Mouse (Mus musculus) left cerebral cortex, adult 8-10 months (tissue): ENCODE measurements around the gene Tpt1. TPM values are rescaled to one million over a fixed set of nuclear protein-coding genes. Genes with fewer than 3 reads are reported as not detected.
"Not testable (repeated sequence)": the region's sequence is repeated elsewhere in the genome, so short reads cannot be mapped to it uniquely, and the experiment has no call there.

Experiments
- DNase-seq, 2 experiments: peaks; one replicate each; pipeline ENCODE4 v3.0.0; 2022; ENCODE audit warnings: low spot score in 2 of 2
- total RNA-seq, 4 experiments: library from RNA; stranded (reverse); gene quantifications; 2 replicates each; pipeline ENCODE4 v1.2.4; 2022

Tpt1 gene
- total RNA-seq, 4 experiments from 2014 or later: 980 to 1,027 (median 1,005) TPM

DNA sequence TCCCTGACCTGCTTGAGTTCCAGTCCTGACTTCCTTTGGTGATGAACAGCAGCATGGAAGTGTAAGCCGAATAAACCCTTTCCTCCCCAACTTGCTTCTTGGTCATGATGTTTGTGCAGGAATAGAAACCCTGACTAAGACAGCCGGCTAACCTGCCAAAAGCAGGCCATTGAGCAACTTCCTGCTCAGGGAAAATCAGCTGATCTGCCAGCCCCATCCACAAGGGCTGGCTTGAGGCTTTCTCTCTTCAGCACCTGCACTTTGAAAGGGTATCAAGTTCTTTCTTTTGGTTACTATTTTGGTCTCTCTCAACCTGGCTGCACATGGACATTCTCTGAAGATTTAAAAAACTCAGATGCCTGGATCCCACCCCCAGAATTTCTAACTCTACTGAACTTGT, 3.1 kb upstream of the Tpt1 start:
- DNase-seq: not testable (repeated sequence)

GRCm38 (mm10) chr14:75844111-75844695, 690 bp upstream of the Tpt1 start:
- no peak for DNase-seq

- peak; percentile 83 for DNase-seq
These were observed 814 bp downstream of the Tpt1 start for GRCm38 (mm10) chr14:75845698-75846115.

- no peak for DNase-seq
These were observed 2.8 kb downstream of the Tpt1 start for GRCm38 (mm10) chr14:75847669-75848068.

- DNase-seq: no peak
These were observed 3.6 kb downstream of the Tpt1 start for GRCm38 (mm10) chr14:75848482-75848881.

- DNase-seq: no peak
These were observed 4.3 kb downstream of the Tpt1 start for GRCm38 (mm10) chr14:75849236-75849635.

- DNase-seq: peak in 1 of 2 experiments; percentile 84
These were observed 5.1 kb downstream of the Tpt1 start for GRCm38 (mm10) chr14:75849842-75850568.

DNA sequence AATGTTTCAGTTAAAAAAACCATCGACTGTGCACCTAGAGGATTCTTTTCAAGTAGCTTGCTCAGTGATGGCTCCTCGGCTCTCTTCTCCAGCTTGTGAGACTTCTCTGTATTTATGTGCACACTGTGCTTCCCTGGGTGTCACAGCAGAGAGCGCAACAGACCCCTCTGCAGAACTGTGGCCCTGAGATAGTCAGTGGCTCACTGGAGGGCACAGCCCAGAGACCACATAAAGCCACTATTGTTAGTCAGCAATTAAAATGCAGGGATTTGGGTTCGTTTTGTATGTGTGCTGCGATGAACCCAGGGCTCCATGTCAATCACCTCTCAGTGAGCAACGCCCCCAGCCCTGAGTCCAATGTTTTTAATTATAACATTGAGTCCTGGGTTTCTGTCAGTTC, 5.9 kb downstream of the Tpt1 start:
- DNase-seq: peak in 1 of 2 experiments; percentile 39

- no peak for DNase-seq
These were observed 7.1 kb downstream of the Tpt1 start for GRCm38 (mm10) chr14:75852016-75852415.

DNA sequence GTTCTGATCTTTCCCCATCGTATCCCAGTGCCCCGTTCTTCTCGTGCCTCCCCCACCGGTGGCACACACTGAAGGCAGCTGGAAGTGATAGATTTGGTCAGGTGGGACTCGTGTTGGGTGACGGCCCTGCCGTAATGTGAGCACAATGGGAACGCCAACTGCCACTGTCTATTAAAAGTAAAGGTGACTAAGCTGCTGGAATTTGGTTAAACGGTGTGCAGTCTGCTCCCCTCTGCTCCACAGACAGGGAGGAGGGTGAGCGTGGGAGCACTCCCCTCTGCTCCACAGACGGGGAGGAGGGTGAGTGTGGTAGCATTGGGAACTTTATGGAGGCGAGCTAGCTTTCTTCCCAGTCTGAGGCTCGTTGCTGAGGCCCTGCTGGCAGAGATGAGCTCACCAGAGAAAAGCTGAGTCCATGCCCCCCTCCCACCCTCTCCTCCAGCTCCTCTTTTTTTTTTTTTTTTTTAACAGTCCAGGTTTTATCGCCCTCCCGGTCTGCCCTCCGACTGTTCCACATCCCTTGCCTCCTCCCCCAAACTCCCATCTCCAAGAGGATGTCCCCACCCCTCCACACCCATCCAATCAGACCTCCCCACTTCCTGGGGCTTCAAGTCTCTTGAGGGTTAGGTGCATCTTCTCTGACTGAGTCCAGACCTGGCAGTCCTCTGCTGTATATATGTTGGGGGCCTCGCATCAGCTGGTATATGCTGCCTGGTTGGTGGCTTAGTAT, 10.5 kb downstream of the Tpt1 start:
- peak in 1 of 2 experiments; percentile 71 for DNase-seq

DNA sequence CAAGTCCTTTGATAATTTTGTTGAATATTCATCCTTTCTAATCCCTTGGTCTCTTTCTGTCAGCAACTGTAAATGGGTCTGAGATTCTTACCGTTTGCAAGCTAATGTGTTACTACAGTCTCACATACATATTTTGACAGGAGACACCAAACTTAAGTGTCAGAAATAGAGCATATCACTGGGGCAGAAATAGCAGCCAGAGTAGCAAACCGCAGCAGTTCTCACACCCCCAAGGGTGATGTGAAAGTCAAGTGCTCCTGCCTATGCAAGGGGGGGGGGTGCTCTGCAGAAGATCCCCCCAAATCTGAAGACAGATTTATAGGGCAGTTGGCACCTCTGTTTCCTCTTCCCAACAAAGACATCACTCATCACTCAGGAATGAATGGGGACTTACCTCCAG, 13.3 kb downstream of the Tpt1 start:
- DNase-seq: no peak

DNA sequence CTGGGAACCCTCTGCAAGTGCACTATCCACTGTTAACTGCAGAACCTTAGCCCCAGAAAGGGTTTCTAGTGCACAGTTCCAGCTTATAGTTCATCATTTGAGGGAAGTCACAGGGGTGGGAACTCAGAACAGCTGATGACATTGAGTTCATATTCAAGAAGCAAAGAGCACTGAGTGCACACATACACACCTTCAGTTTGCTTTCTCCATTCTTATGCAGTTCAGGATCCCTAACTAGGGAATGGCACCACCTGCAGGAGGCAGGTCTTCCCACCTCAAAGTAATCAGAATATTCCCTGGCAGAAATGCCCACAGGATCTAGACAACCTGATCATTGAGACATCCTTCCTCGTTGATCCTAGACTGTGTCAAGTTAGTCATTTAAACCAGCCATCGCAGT, 14.7 kb downstream of the Tpt1 start:
- no peak for DNase-seq

DNA sequence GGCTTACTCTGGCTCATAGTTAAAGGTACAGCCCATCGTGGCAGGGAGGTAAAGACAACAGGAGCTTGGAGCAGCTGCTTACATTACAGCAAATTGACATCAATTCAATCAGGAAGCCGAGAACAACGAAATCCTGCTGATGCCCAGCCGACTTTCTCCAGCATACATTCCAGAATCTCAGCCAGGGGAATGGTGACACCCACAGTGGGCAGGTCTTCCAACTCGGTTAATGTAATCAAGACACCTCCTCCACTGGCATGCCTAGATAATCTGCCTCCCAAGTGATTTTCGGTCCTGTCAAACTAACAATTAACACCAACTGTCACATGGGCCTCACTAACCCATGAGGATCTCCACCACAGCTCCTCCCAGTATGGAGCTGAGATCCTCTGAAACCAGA, 17.8 kb downstream of the Tpt1 start:
- DNase-seq: no peak

- DNase-seq: no peak
These were observed 18.9 kb downstream of the Tpt1 start for GRCm38 (mm10) chr14:75863549-75864409.

DNA sequence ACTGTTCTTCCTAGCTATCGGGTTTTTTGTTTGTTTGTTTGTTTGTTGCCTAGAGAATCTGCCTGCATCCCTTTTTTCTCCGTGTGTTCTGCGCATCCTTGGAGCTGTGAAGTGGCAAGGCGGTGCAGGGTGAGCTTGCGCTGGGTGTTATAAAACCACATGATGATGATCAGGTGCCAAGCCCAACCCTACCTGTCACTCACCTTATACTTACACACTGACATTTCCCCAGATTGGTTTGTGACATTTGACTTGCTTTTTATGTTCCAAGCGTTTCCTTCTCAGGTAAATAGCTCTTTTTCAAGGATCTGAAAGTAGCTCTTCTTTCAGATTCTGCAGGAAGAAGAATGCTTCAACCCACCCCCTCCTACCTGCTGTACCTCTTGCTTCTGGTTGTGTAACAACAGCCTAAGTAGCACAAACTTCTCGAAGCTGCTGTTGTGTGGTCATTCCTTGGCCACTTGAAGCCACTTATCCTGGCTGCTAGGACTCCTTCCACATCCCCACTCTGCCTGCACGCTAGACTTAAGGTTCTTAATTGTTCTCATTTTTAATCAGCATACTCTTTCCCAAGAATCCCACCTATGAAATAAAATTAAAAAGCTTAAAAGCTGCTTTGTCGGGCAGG, 21.9 kb downstream of the Tpt1 start:
- DNase-seq: no peak

GRCm38 (mm10) chr14:75868028-75868427, 23.1 kb downstream of the Tpt1 start:
- not testable (repeated sequence) for DNase-seq

GRCm38 (mm10) chr14:75869769-75870363, 25.0 kb downstream of the Tpt1 start:
- DNase-seq: no peak

DNA sequence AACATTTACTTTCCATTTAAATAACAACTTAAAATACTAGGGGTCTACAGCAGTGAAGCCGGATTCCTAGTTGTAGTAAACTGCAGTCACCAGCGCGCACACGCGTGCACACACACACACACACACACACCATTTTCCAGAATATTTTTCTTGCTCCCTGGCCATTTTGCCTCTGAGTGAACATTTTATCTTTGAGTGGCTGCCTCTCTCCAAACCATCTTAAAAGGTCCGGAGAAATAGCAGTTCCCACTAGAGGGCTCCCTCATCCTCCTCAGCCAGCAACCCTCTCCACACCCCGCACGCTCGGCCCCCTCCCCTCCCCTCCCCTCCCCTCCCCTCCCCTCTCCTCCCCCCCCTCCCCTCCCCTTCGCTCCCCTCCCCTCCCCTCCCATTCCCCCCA, 25.7 kb downstream of the Tpt1 start:
- no peak for DNase-seq

DNA sequence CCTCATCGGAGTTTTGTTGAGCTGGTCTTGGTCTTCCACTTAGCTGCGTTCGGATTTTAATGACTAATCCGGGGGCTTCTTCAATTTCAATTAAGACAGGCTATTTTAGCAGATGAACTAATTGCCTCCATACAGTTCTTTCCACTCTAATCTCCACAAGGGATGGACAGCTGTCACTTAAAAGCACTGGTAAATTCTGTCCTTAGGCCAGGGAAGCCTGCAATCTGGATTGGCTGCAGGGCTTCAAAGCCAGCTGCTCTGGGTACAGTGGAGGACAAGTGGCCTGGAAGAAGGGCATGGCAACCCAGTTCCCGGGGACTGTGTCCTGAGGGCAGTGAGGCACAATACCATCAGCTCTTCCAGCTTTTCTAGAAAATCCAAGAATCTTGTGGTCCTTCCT, 26.2 kb downstream of the Tpt1 start:
- DNase-seq: no peak

GRCm38 (mm10) chr14:75871750-75872149, 26.9 kb downstream of the Tpt1 start:
- DNase-seq: no peak

DNA sequence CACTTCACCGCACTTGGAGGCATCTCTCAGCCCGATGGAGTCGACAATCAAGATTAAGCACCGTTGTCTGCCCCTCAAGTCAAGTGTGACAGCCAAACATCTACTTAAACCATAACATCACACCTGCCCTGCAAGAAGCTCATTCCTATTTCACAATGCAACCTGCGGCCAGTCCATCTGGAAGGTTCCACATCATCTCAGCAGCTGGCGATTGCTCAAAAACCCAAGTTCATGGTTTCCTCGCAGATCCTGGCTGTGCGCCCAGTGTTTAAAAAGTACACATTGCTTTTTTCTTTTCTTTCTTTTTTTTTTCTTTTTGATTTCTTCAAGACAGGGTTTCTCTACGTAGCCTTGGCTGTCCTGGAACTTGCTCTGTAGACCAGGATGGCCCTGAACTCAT, 28.7 kb downstream of the Tpt1 start:
- no peak for DNase-seq
